Mouse (Mus musculus) hindbrain, embryonic 10.5 days (tissue): ENCODE results near the gene Il1rl2. TPM values are rescaled to one million over a fixed set of nuclear protein-coding genes. Genes with fewer than 3 reads are reported as not detected.

ENCODE experiments used
- DNase-seq: peaks from one replicate; pipeline ENCODE4 v3.0.0-alpha.2; 2017; ENCODE audit warnings: low spot score
- H3K27ac ChIP-seq: fragments of 300-500 bp; sonication (generic); 2 replicates; pipeline ENCODE4 v1.5.1; 2016; ENCODE audit warnings: mild to moderate bottlenecking, moderate library complexity
- H3K27me3 ChIP-seq: fragments of 300-500 bp; sonication (generic); 2 replicates; pipeline ENCODE4 v1.6.1; 2016; ENCODE audit warnings: mild to moderate bottlenecking; ENCODE audit not compliant: poor library complexity, insufficient read depth, severe bottlenecking
- H3K36me3 ChIP-seq: fragments of 300-500 bp; sonication (generic); 2 replicates; pipeline ENCODE4 v1.6.1; 2016; ENCODE audit warnings: mild to moderate bottlenecking, moderate library complexity
- H3K4me1 ChIP-seq: fragments of 300-500 bp; sonication (generic); replicated peaks from 2 replicates; pipeline ENCODE4 v1.6.1; 2016; ENCODE audit warnings: mild to moderate bottlenecking
- H3K4me3 ChIP-seq: fragments of 300-500 bp; sonication (generic); 2 replicates; pipeline ENCODE4 v1.5.1; 2016; ENCODE audit warnings: mild to moderate bottlenecking, moderate library complexity
- H3K9me3 ChIP-seq: fragments of 300-500 bp; sonication (generic); 2 replicates; pipeline ENCODE4 v1.6.1; 2016; ENCODE audit warnings: mild to moderate bottlenecking, moderate library complexity
- WGBS: fragments of 180-500 bp; shearing (Covaris S2); methylation state at CpG from one replicate; pipeline ENCODE4 v1.1.7; 2016; 5-methylcytosine and 5-hydroxymethylcytosine counted together
- polyA plus RNA-seq: library from polyadenylated mRNA; unstranded; fragments of >200 nt; fragmentation: Nextera tagmentation; extraction: Ambion mirVana; gene quantifications from 2 replicates; pipeline ENCODE4 v1.2.1, GENCODE M21; 2016

Il1rl2 gene
- polyA plus RNA-seq, 1 experiment from 2014 or later: 1.2 TPM

GRCm38 (mm10) chr1:40330181-40330580 lies 5.8 kb downstream of the Il1rl2 start:
- Histone ChIP-seq H3K36me3 (no peaks in the 10 kb centered on the region), H3K4me1 (peaks cover 11% of the 10 kb centered on the region), H3K27me3 (peaks cover 34% of the 10 kb centered on the region), H3K9me3 (no peaks in the 10 kb centered on the region), H3K27ac (no peak overlapping the region), H3K4me3 (no peak overlapping the region)
- DNase-seq: no peak
- 86% methylated on average over 8 of the region's 8 CpGs for WGBS

- DNase-seq: no peak
- H3K27me3 ChIP-seq: no peaks in the 10 kb centered on the region
Measured at GRCm38 (mm10) chr1:40339346-40339745, 14.9 kb downstream of the Il1rl2 start.

GRCm38 (mm10) chr1:40340102-40340501 lies 15.7 kb downstream of the Il1rl2 start:
- H3K36me3 ChIP-seq: no peaks in the 10 kb centered on the region
- H3K4me3 ChIP-seq: no peak overlapping the region
- DNase-seq: no peak
- no peaks in the 10 kb centered on the region for H3K9me3 ChIP-seq
- H3K27me3 ChIP-seq: no peaks in the 10 kb centered on the region
- no peak overlapping the region for H3K27ac ChIP-seq
- WGBS: 82% methylated on average over 4 of the region's 4 CpGs
- no peaks in the 10 kb centered on the region for H3K4me1 ChIP-seq

More at GRCm38 (mm10) chr1:40339346-40339745, 14.9 kb downstream of the Il1rl2 start:
- Histone ChIP-seq H3K9me3 (no peaks in the 10 kb centered on the region), H3K27ac (no peak overlapping the region), H3K36me3 (no peaks in the 10 kb centered on the region), H3K4me3 (no peak overlapping the region), H3K4me1 (no peaks in the 10 kb centered on the region)
- 88% methylated on average over 1 of the region's 1 CpGs for WGBS

- no peak overlapping the region for H3K27ac ChIP-seq
- H3K36me3 ChIP-seq: no peaks in the 10 kb centered on the region
- 83% methylated on average over 4 of the region's 4 CpGs for WGBS
- H3K9me3 ChIP-seq: no peaks in the 10 kb centered on the region
- H3K27me3 ChIP-seq: no peaks in the 10 kb centered on the region
- H3K4me1 ChIP-seq: no peaks in the 10 kb centered on the region
- H3K4me3 ChIP-seq: no peak overlapping the region
- DNase-seq: no peak
Measured at GRCm38 (mm10) chr1:40352158-40352903, 27.9 kb downstream of the Il1rl2 start.

GRCm38 (mm10) chr1:40352904-40353286 lies 28.5 kb downstream of the Il1rl2 start:
- Histone ChIP-seq H3K4me3 (no peak overlapping the region), H3K27ac (no peak overlapping the region), H3K4me1 (no peaks in the 10 kb centered on the region; the same call in 1 of the 2 replicates), H3K27me3 (no peaks in the 10 kb centered on the region), H3K36me3 (no peaks in the 10 kb centered on the region), H3K9me3 (no peaks in the 10 kb centered on the region)
- WGBS: 67% methylated on average over 2 of the region's 2 CpGs
- no peak for DNase-seq

GRCm38 (mm10) chr1:40354665-40355064 lies 30.3 kb downstream of the Il1rl2 start:
- Histone ChIP-seq H3K9me3 (no peaks in the 10 kb centered on the region), H3K4me1 (peaks cover 5% of the 10 kb centered on the region), H3K36me3 (no peaks in the 10 kb centered on the region), H3K4me3 (no peak overlapping the region), H3K27ac (no peak overlapping the region), H3K27me3 (no peaks in the 10 kb centered on the region)
- no peak for DNase-seq
- WGBS: 85% methylated on average over 3 of the region's 3 CpGs

- no peak overlapping the region for H3K4me3 ChIP-seq
- no peak for DNase-seq
- no peak overlapping the region for H3K27ac ChIP-seq
- H3K9me3 ChIP-seq: no peaks in the 10 kb centered on the region
- H3K4me1 ChIP-seq: peaks cover 7% of the 10 kb centered on the region
- 93% methylated on average over 4 of the region's 4 CpGs for WGBS
- H3K36me3 ChIP-seq: no peaks in the 10 kb centered on the region
- no peaks in the 10 kb centered on the region for H3K27me3 ChIP-seq
Measured at GRCm38 (mm10) chr1:40355431-40355843, 31.0 kb downstream of the Il1rl2 start.

GRCm38 (mm10) chr1:40355904-40356521 lies 31.6 kb downstream of the Il1rl2 start:
- H3K9me3 ChIP-seq: no peaks in the 10 kb centered on the region
- no peaks in the 10 kb centered on the region for H3K36me3 ChIP-seq
- no peak overlapping the region for H3K27ac ChIP-seq
- WGBS: 89% methylated on average over 10 of the region's 10 CpGs
- no peak overlapping the region for H3K4me3 ChIP-seq
- no peak for DNase-seq
- H3K4me1 ChIP-seq: peaks cover 11% of the 10 kb centered on the region
- no peaks in the 10 kb centered on the region for H3K27me3 ChIP-seq

- H3K27ac ChIP-seq: 0 out of 2 replicates have a peak overlapping the region, but pooled peaks have one; percentile 3
- H3K36me3 ChIP-seq: no peaks in the 10 kb centered on the region
- H3K4me3 ChIP-seq: no peak overlapping the region
- WGBS: 42% methylated on average over 2 of the region's 2 CpGs
- no peak for DNase-seq
- peaks cover 11% of the 10 kb centered on the region for H3K4me1 ChIP-seq
- no peaks in the 10 kb centered on the region for H3K9me3 ChIP-seq
- no peaks in the 10 kb centered on the region for H3K27me3 ChIP-seq
Measured at GRCm38 (mm10) chr1:40357921-40358320, 33.5 kb downstream of the Il1rl2 start.

- Histone ChIP-seq H3K4me1 (peaks cover 11% of the 10 kb centered on the region), H3K4me3 (no peak overlapping the region), H3K9me3 (no peaks in the 10 kb centered on the region), H3K27me3 (no peaks in the 10 kb centered on the region), H3K36me3 (no peaks in the 10 kb centered on the region), H3K27ac (no peak overlapping the region)
- no peak for DNase-seq
- 73% methylated on average over 2 of the region's 2 CpGs for WGBS
Measured at GRCm38 (mm10) chr1:40358351-40358750, 33.9 kb downstream of the Il1rl2 start.

- WGBS: 85% methylated on average over 4 of the region's 4 CpGs
- no peaks in the 10 kb centered on the region for H3K9me3 ChIP-seq
- no peak overlapping the region for H3K27ac ChIP-seq
- H3K36me3 ChIP-seq: no peaks in the 10 kb centered on the region
- H3K4me3 ChIP-seq: no peak overlapping the region
- H3K4me1 ChIP-seq: peaks cover 11% of the 10 kb centered on the region
- no peak for DNase-seq
- H3K27me3 ChIP-seq: no peaks in the 10 kb centered on the region
Measured at GRCm38 (mm10) chr1:40358771-40359181, 34.4 kb downstream of the Il1rl2 start.

GRCm38 (mm10) chr1:40359731-40360130 lies 35.3 kb downstream of the Il1rl2 start:
- WGBS: 81% methylated on average over 2 of the region's 2 CpGs

GRCm38 (mm10) chr1:40360969-40361368 lies 36.6 kb downstream of the Il1rl2 start:
- 81% methylated on average over 7 of the region's 7 CpGs for WGBS
- DNase-seq: no peak
- no peaks in the 10 kb centered on the region for H3K9me3 ChIP-seq

More at GRCm38 (mm10) chr1:40359731-40360130, 35.3 kb downstream of the Il1rl2 start:
- H3K27me3 ChIP-seq: no peaks in the 10 kb centered on the region
- no peak overlapping the region for H3K27ac ChIP-seq
- no peak overlapping the region for H3K4me3 ChIP-seq
- peaks cover 17% of the 10 kb centered on the region for H3K4me1 ChIP-seq
- H3K36me3 ChIP-seq: no peaks in the 10 kb centered on the region
- H3K9me3 ChIP-seq: no peaks in the 10 kb centered on the region
- no peak for DNase-seq

More at GRCm38 (mm10) chr1:40360969-40361368, 36.6 kb downstream of the Il1rl2 start:
- no peak overlapping the region for H3K4me3 ChIP-seq
- no peak overlapping the region for H3K27ac ChIP-seq
- no peaks in the 10 kb centered on the region for H3K36me3 ChIP-seq
- H3K27me3 ChIP-seq: no peaks in the 10 kb centered on the region
- peaks cover 18% of the 10 kb centered on the region for H3K4me1 ChIP-seq
